Mouse (Mus musculus) embryo, embryonic 11 days (tissue): ENCODE results near the gene Tmem95.
"Not testable (repeated sequence)": the region's sequence is repeated elsewhere in the genome, so short reads cannot be mapped to it uniquely, and the experiment has no call there.

ENCODE experiments used
- DNase-seq: peaks from one replicate; pipeline ENCODE4 v3.0.0-alpha.2; 2015

Tmem95 gene

GRCm38 (mm10) chr11:69877878-69878277, at the start of gene Tmem95:
Tmem95 (minus strand) TSS chr11:69878018.
- no peak for DNase-seq

GRCm38 (mm10) chr11:69927501-69927900, 49.7 kb upstream of the Tmem95 start:
- no peak for DNase-seq

- DNase-seq: no peak
These were observed 45.0 kb upstream of the Tmem95 start for GRCm38 (mm10) chr11:69922796-69923195.

- peak; percentile 31 for DNase-seq
These were observed 44.4 kb upstream of the Tmem95 start for GRCm38 (mm10) chr11:69922012-69922756.

- peak; percentile 99 for DNase-seq
These were observed 43.5 kb upstream of the Tmem95 start, which contains the start of gene Eif5a for GRCm38 (mm10) chr11:69921114-69922011. Eif5a (minus strand) TSS chr11:69921958.

- DNase-seq: peak; percentile 69
These were observed 42.6 kb upstream of the Tmem95 start for GRCm38 (mm10) chr11:69920266-69921031.

- DNase-seq: peak; percentile 75
These were observed 41.9 kb upstream of the Tmem95 start for GRCm38 (mm10) chr11:69919661-69920265.

GRCm38 (mm10) chr11:69919053-69919452, 41.2 kb upstream of the Tmem95 start:
- no peak for DNase-seq

- DNase-seq: no peak
These were observed 40.3 kb upstream of the Tmem95 start for GRCm38 (mm10) chr11:69918118-69918517.

- DNase-seq: no peak
These were observed 39.6 kb upstream of the Tmem95 start for GRCm38 (mm10) chr11:69917379-69917948.

GRCm38 (mm10) chr11:69916652-69917378, 39.0 kb upstream of the Tmem95 start:
- not testable (repeated sequence) for DNase-seq

- no peak for DNase-seq
These were observed 38.1 kb upstream of the Tmem95 start for GRCm38 (mm10) chr11:69915667-69916627.

GRCm38 (mm10) chr11:69914917-69915430, 37.2 kb upstream of the Tmem95 start:
- no peak for DNase-seq

GRCm38 (mm10) chr11:69914372-69914764, 36.5 kb upstream of the Tmem95 start:
- peak; percentile 37 for DNase-seq

- peak; percentile 97 for DNase-seq
These were observed 35.9 kb upstream of the Tmem95 start, which contains the start of gene Gps2 for GRCm38 (mm10) chr11:69913554-69914371. Gps2 (plus strand) TSS chr11:69913888.

GRCm38 (mm10) chr11:69912716-69913530, 35.1 kb upstream of the Tmem95 start:
- DNase-seq: no peak

GRCm38 (mm10) chr11:69911701-69912100, 33.9 kb upstream of the Tmem95 start:
- no peak for DNase-seq
